Mouse (Mus musculus): ENCODE measurements around the gene Ptpn18. TPM values are rescaled to one million over a fixed set of nuclear protein-coding genes. Genes with fewer than 3 reads are reported as not detected.

Gene Ptpn18
- polyA plus RNA-seq, 1 experiment from 2014 or later = 32.1 TPM

DNA sequence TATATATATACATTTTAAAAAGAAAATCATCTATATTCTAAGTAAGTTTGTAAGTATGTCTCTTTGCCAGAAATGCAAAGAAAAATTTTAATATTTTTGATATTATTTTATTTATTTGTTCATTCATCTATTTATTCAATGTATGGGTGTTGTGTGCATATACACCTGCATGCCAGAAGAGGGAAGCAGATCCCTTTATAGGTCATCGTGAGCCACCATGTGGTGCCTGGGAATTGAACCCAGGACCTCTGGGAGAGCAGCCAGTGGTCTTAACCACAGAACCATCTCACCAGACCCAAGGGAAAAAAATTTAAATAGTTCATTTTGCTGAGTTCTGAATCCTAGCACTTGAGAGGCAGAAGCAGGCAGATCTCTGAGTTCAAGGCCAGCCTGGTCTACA, 58.7 kb downstream of the Ptpn18 start:
- H3K4me2 ChIP-seq (ENCODE audit: low read depth, low read length) = no peak overlapping the region
- no peaks in the 10 kb centered on the region for H3K4me1 ChIP-seq (ENCODE audit: insufficient read depth)
- H3K36me3 ChIP-seq (replicated peaks; ENCODE audit: insufficient read depth, low read length) = no peaks in the 10 kb centered on the region
- H3K4me3 ChIP-seq (ENCODE audit: low read depth, low read length) = no peak overlapping the region
- no peaks in the 10 kb centered on the region for H3K27me3 ChIP-seq (ENCODE audit: insufficient read depth, low read length)
- no peak overlapping the region for H3K9ac ChIP-seq (replicated peaks)
- ATAC-seq (no peak), DNase-seq (no peak)
- no peak overlapping the region for H3K27ac ChIP-seq (ENCODE audit: low read depth)
- no peaks in the 10 kb centered on the region for H3K9me3 ChIP-seq (ENCODE audit: low read length)
- TF ChIP-seq CTCF (IDR thresholded peaks at IDR 0.05; ENCODE audit: low read depth) (no peak), EP300 (IDR thresholded peaks at IDR 0.05; ENCODE audit: low read depth) (no peak)
- WGBS (ENCODE audit: insufficient replicate concordance) = 27% methylated on average over 1 of the region's 1 CpGs

DNA sequence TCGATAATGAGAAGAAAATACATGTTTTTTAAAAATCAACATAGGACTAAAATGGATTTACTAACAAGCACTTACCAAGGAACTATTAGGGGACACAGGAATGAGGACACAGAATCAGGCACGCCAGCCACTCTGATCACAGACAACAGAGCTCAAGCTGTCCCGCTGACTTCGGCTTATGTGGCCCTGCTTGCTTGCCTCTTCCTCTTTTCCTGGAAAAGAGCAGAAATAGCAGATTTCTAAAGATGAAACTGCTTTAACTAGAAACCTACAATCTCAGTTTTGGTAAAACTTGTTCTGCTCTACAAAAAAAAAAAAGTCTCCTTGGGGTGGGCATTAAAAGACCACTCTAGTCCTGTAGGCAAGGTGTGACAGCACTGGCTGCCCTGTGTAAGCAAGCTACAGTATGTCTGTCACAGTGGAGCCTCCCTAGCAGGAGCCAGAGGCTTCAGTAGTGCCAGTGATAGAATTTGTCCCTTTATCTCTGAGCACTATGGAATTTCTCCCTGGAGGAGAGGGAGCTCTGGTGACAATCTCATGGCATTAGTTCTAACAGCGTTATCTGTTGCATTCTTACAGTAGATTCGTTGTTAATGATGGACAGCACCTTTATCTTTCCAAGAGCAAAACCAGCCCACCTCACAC, 62.8 kb downstream of the Ptpn18 start:
- Histone ChIP-seq H3K27me3 (ENCODE audit: insufficient read depth, low read length) (no peaks in the 10 kb centered on the region), H3K27ac (ENCODE audit: low read depth) (no peak overlapping the region), H3K36me3 (replicated peaks; ENCODE audit: insufficient read depth, low read length) (no peaks in the 10 kb centered on the region), H3K9me3 (ENCODE audit: low read length) (no peaks in the 10 kb centered on the region), H3K4me2 (ENCODE audit: low read depth, low read length) (no peak overlapping the region), H3K9ac (replicated peaks) (no peak overlapping the region), H3K4me3 (ENCODE audit: low read depth, low read length) (no peak overlapping the region), H3K4me1 (ENCODE audit: insufficient read depth) (no peaks in the 10 kb centered on the region)
- TF ChIP-seq CTCF (IDR thresholded peaks at IDR 0.05; ENCODE audit: low read depth) (no peak), EP300 (IDR thresholded peaks at IDR 0.05; ENCODE audit: low read depth) (no peak)
- 43% methylated on average over 6 of the region's 6 CpGs for WGBS (ENCODE audit: insufficient replicate concordance)
- no peak for ATAC-seq
- no peak for DNase-seq

DNA sequence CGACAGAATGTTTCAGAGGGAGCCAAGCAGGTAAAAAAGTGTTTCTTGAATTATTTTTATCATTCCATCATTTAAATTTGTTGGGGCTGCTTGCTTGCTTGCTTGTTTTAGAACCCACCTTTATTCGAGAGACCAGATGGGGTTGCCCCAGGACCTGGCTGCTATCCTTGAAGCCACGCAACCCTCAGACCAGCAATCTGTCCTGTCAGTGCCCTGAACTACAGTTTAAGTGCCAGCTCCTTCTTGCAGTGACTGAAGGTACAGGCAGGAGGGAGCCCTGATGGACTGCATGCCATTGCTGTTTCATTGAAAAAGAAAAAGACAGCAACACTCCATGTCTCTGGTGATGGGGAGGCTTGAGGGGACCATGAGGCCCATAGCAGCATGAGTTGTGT, 63.3 kb downstream of the Ptpn18 start:
- Histone ChIP-seq H3K9me3 (ENCODE audit: low read length) (no peaks in the 10 kb centered on the region), H3K4me2 (ENCODE audit: low read depth, low read length) (no peak overlapping the region), H3K27me3 (ENCODE audit: insufficient read depth, low read length) (no peaks in the 10 kb centered on the region), H3K27ac (ENCODE audit: low read depth) (no peak overlapping the region), H3K4me3 (ENCODE audit: low read depth, low read length) (no peak overlapping the region), H3K4me1 (ENCODE audit: insufficient read depth) (no peaks in the 10 kb centered on the region), H3K36me3 (replicated peaks; ENCODE audit: insufficient read depth, low read length) (no peaks in the 10 kb centered on the region), H3K9ac (replicated peaks) (no peak overlapping the region)
- 55% methylated on average over 3 of the region's 3 CpGs for whole genome bisulfite sequencing (ENCODE audit: insufficient replicate concordance)
- TF ChIP-seq CTCF (IDR thresholded peaks at IDR 0.05; ENCODE audit: low read depth) = no peak
- ATAC-seq (no peak), DNase-seq (no peak)

GRCm38 (mm10) chr1:34523647-34524046, 64.1 kb downstream of the Ptpn18 start:
- Histone ChIP-seq H3K9ac (replicated peaks) (no peak overlapping the region), H3K36me3 (replicated peaks; ENCODE audit: insufficient read depth, low read length) (no peaks in the 10 kb centered on the region), H3K4me2 (ENCODE audit: low read depth, low read length) (no peak overlapping the region), H3K4me1 (ENCODE audit: insufficient read depth) (no peaks in the 10 kb centered on the region), H3K4me3 (ENCODE audit: low read depth, low read length) (no peak overlapping the region), H3K27ac (ENCODE audit: low read depth) (no peak overlapping the region), H3K9me3 (ENCODE audit: low read length) (no peaks in the 10 kb centered on the region), H3K27me3 (ENCODE audit: insufficient read depth, low read length) (no peaks in the 10 kb centered on the region)
- no peak for DNase-seq
- no peak for ATAC-seq
- TF ChIP-seq EP300 (IDR thresholded peaks at IDR 0.05; ENCODE audit: low read depth) (no peak), CTCF (IDR thresholded peaks at IDR 0.05; ENCODE audit: low read depth) (no peak)
- WGBS (ENCODE audit: insufficient replicate concordance) = 71% methylated on average over 3 of the region's 3 CpGs

Small RNA genes within 50 kb of the gene (microRNA-seq; reads per million reads assigned to microRNA genes)
- gene Mir5103 = 4.1 reads per million, percentile 3 among the genes with 10 or more reads in this experiment

Other genes with a start within 250 kb of the Ptpn18 start
- gene Ccdc115, start 20.1 kb upstream of the Ptpn18 start, polyA plus RNA-seq (2015; fragmentation: Nextera tagmentation; extraction: Ambion mirVana) = 19.0 and 21.0 TPM in 2 replicates
- 37.6 and 41.6 TPM in 2 replicates for gene Imp4, start 19.9 kb upstream of the Ptpn18 start, polyA plus RNA-seq (2015; fragmentation: Nextera tagmentation; extraction: Ambion mirVana)
- not detected in 2 replicates for gene Prss39, start 38.6 kb downstream of the Ptpn18 start, polyA plus RNA-seq (2015; fragmentation: Nextera tagmentation; extraction: Ambion mirVana)
- not detected in 2 replicates for gene Cfc1, start 75.9 kb downstream of the Ptpn18 start, polyA plus RNA-seq (2015; fragmentation: Nextera tagmentation; extraction: Ambion mirVana)
- gene Prss40, start 101.2 kb downstream of the Ptpn18 start, polyA plus RNA-seq (2015; fragmentation: Nextera tagmentation; extraction: Ambion mirVana) = not detected in 2 replicates
- gene Amer3, start 119.9 kb downstream of the Ptpn18 start, polyA plus RNA-seq (2015; fragmentation: Nextera tagmentation; extraction: Ambion mirVana) = not detected in 2 replicates

Measured in liver, postnatal 0 days (tissue).